Mouse (Mus musculus): ENCODE results near the gene Cplx2. TPM values are rescaled to one million over a fixed set of nuclear protein-coding genes. Genes with fewer than 3 reads are reported as not detected.
A peak's percentile ranks its signal among the peaks of the same experiment; 100 is the strongest.

Gene Cplx2
- polyA plus RNA-seq, 1 experiment from 2014 or later: 31.2 TPM

DNA sequence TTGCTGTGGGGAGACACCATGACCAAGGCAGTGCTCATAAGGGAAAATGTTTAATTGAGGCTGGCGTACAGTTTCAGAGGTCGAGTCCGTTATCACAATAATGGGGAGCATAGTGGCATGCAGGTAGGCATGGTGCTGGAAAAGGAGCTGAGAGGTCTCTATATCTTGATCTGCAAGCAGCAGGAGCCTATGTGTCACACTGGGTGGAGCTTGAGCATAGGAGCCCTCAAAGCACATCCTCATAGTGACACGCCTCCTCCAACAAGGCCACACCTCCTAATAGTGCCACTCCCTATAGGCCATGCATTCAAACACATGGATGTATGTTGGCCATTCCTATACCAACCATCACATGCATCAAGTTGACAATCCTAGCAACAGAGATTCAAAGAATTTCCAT, 43.9 kb downstream of the Cplx2 start:
- Histone ChIP-seq H3K27me3 (no peaks in the 10 kb centered on the region), H3K4me2 (no peak overlapping the region), H3K4me1 (replicated peaks) (peaks cover 27% of the 10 kb centered on the region), H3K27ac (replicated peaks) (no peak overlapping the region), H3K9ac (no peak overlapping the region), H3K36me3 (no peaks in the 10 kb centered on the region), H3K9me3 (no peaks in the 10 kb centered on the region), H3K4me3 (no peak overlapping the region)
- 93% methylated on average over 4 of the region's 4 CpGs for WGBS
- no peak for ATAC-seq (ENCODE audit: low FRiP score, low read depth)

DNA sequence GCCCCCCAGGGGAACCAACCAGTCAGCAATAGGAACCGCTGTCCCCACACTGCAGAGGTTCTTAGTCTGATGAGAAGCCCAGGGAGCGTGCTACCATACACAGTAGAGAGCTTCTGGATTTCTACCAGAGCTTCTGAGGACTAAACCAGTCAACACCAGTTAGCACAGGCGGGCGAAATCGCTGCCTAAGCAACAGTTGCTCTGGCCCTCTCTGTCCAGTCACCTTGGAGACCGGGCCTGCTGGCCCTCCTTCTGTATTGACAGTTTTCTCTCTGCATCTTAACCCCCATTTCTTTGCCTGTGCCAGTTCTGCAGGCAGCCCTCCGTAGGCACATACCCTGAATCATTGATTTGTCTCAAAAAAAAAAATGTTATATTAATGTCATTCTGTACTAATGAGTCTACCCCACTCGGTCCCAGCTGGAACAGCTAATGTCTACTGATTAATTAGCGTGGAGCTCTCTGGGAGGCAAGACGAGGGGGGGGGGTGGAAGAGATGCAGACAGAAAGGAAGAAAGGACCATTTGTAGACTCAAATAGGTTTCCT, 47.7 kb downstream of the Cplx2 start:
- H3K27ac ChIP-seq (replicated peaks): peak overlapping the region; percentile 63
- 40% methylated on average over 10 of the region's 10 CpGs for WGBS
- no peak overlapping the region for H3K4me3 ChIP-seq
- peaks cover 17% of the 10 kb centered on the region for H3K4me1 ChIP-seq (replicated peaks)
- no peaks in the 10 kb centered on the region for H3K27me3 ChIP-seq
- no peak overlapping the region for H3K9ac ChIP-seq
- no peaks in the 10 kb centered on the region for H3K36me3 ChIP-seq
- no peaks in the 10 kb centered on the region for H3K9me3 ChIP-seq
- H3K4me2 ChIP-seq: no peak overlapping the region
- peak; percentile 80 for ATAC-seq (ENCODE audit: low FRiP score, low read depth)

DNA sequence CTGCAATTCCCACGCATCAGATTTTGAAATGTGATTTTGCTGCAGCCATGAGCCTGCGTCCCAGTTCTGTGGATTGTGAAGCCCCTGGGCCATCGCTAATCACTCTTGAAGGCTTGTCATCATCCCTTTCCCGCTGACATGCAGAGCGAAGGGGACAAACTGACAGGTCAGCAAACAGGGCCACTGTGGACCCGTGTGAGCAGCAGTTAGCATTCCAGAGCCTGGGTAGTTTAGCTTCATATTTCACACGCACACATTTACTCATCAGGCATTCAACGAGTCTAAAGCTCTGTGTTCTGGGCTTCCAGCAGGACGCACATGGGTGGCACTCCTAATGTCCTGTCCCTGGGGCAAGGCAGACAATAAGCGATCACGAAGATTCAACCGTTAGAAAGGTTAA, 49.1 kb downstream of the Cplx2 start:
- Histone ChIP-seq H3K4me1 (replicated peaks) (peaks cover 25% of the 10 kb centered on the region), H3K9me3 (no peaks in the 10 kb centered on the region), H3K9ac (no peak overlapping the region), H3K4me2 (no peak overlapping the region), H3K27me3 (no peaks in the 10 kb centered on the region), H3K4me3 (no peak overlapping the region), H3K36me3 (no peaks in the 10 kb centered on the region), H3K27ac (replicated peaks) (no peak overlapping the region)
- 62% methylated on average over 12 of the region's 12 CpGs for WGBS
- ATAC-seq (ENCODE audit: low FRiP score, low read depth): no peak

DNA sequence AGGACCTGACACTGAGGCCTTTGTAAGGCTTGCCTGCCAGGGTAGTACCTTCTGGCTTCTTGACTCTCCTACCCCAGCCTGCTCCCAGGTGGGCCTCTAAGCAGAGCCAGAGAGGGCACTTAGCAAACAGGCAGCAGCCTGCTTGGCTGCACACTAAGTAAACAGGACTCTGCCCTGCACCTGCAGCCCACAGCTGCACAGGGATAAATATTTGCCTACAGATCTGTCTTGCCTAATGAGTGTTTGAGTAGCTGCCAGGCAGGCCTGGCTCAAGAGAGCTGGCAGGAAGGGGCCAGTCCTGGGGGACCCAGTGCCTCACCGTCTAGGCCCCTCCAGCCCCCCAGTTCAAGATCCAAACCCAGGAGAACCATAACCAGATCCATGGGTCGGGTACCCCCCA, 54.1 kb downstream of the Cplx2 start:
- peak overlapping the region; percentile 7; the same call in 1 of the 2 replicates for H3K27ac ChIP-seq (replicated peaks)
- H3K4me3 ChIP-seq: no peak overlapping the region
- WGBS: 29% methylated on average over 2 of the region's 2 CpGs
- H3K9me3 ChIP-seq: no peaks in the 10 kb centered on the region
- ATAC-seq (ENCODE audit: low FRiP score, low read depth): peak; percentile 74; the same call in 1 of the 2 replicates
- no peaks in the 10 kb centered on the region for H3K36me3 ChIP-seq
- peaks cover 14% of the 10 kb centered on the region for H3K4me1 ChIP-seq (replicated peaks)
- no peaks in the 10 kb centered on the region for H3K27me3 ChIP-seq
- no peak overlapping the region for H3K4me2 ChIP-seq
- no peak overlapping the region for H3K9ac ChIP-seq

DNA sequence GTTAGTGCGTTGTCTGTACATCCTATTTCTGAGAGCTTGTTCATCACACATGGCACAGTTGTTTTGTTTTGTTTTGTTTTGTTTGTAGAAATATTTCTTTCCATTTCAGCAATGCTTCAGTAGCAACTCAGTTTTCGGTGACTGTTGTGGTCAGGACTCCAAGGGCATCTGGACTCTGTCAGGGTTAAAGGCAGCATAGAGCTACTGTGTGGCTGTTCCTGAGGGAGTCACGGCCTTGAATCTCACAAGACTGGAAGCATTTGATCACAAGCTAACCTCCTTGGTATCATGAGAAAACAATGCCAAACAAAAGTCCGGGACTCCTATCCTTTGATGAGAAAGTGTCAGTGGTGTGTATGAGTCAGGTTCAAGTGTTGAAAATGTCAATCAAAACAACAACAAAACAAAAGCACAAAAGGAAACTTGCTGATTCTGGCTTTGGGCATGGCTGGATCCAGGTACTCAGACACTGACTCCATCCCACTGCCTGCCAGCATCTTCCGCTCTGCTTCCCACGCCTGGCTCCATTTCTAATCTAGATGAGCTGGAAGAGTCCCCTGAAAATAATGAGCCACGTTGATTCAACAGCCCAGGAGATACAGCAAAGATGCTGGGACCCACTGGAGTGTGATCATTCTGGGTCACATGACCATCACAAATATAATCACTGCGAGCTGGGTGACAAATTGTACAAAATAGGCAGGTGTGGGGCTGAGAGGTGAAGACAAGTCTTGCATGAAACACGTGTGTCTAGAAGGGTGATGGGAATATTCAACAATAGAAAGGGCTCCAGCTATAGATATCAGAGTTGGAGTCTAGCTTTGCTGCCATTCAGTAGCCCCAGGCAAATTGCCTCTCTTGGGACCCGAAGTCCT, 55.9 kb downstream of the Cplx2 start:
- peaks cover 12% of the 10 kb centered on the region for H3K4me1 ChIP-seq (replicated peaks)
- no peak overlapping the region for H3K27ac ChIP-seq (replicated peaks)
- H3K36me3 ChIP-seq: no peaks in the 10 kb centered on the region
- 77% methylated on average over 10 of the region's 10 CpGs for WGBS
- no peak for ATAC-seq (ENCODE audit: low FRiP score, low read depth)
- H3K27me3 ChIP-seq: no peaks in the 10 kb centered on the region
- H3K9ac ChIP-seq: no peak overlapping the region
- H3K9me3 ChIP-seq: no peaks in the 10 kb centered on the region
- no peak overlapping the region for H3K4me3 ChIP-seq
- H3K4me2 ChIP-seq: no peak overlapping the region

DNA sequence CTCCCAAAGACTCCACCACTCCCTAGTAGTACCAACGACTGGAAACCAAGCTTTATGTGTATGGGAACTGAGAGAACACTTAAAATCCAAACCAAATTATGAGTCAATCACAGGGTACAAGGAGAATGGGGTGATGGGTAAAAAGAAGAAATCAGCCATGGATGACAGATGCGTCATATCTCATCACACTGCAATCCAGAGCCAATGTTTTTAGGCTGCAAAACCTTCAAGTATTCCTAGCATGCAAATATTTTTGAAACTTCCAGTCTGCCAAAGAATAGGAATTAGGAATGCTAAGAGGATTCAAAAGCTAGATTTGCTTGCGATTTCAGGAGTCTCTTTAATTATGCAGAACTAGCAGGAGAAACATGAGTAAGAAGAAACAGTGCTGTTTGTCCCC, 57.6 kb downstream of the Cplx2 start:
- Histone ChIP-seq H3K4me3 (no peak overlapping the region), H3K4me2 (no peak overlapping the region), H3K36me3 (no peaks in the 10 kb centered on the region), H3K9me3 (no peaks in the 10 kb centered on the region), H3K27ac (replicated peaks) (no peak overlapping the region), H3K9ac (no peak overlapping the region), H3K27me3 (no peaks in the 10 kb centered on the region), H3K4me1 (replicated peaks) (peaks cover 12% of the 10 kb centered on the region)
- WGBS: 79% methylated on average over 3 of the region's 3 CpGs
- no peak for ATAC-seq (ENCODE audit: low FRiP score, low read depth)

DNA sequence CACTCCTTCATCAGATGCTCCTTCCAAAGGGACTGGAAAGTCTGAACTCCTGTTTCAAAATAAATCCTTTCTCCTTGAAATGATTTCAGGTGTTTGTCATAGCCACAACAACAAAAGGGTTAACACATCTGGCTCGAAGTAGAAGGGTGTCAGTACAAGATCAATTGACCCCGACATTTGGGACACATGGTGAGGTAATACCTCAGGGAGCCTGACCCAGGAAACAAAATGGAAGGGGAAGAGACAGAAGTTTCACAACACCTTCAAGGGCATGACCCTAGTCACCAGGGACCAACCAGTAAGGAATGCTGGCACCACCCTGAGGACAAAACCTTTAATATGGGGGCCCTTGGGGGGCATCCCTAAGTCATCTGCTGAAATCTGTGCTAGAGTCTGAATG, 58.9 kb downstream of the Cplx2 start:
- WGBS: 51% methylated on average over 2 of the region's 2 CpGs
- Histone ChIP-seq H3K36me3 (no peaks in the 10 kb centered on the region), H3K27ac (replicated peaks) (no peak overlapping the region), H3K4me2 (no peak overlapping the region), H3K4me3 (no peak overlapping the region), H3K27me3 (no peaks in the 10 kb centered on the region), H3K4me1 (replicated peaks) (peaks cover 5% of the 10 kb centered on the region), H3K9ac (no peak overlapping the region), H3K9me3 (no peaks in the 10 kb centered on the region)
- no peak for ATAC-seq (ENCODE audit: low FRiP score, low read depth)

DNA sequence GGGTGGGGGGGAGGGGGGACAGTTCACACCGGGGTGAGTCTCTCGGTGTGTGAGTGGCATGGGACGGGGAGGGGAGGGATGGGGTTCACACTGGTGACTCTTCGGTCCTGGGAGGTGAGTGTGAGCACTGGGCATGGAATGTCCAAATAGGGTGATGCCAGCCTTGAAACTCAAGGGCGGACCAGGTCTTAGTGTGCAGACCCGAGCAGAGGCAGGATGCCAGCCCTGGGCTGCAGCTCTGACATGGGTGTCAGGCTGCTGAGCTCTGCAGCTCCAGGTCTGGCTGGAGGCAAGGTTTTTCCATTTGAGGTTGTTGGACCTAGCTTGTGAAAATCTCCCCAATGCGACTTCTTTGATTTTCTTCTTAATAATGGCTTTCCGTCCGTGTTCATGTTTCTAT, 60.0 kb downstream of the Cplx2 start:
- ATAC-seq (ENCODE audit: low FRiP score, low read depth): no peak
- WGBS: 84% methylated on average over 9 of the region's 9 CpGs
- Histone ChIP-seq H3K27ac (replicated peaks) (no peak overlapping the region), H3K36me3 (no peaks in the 10 kb centered on the region), H3K4me1 (replicated peaks) (no peaks in the 10 kb centered on the region), H3K4me3 (no peak overlapping the region), H3K9me3 (no peaks in the 10 kb centered on the region), H3K9ac (no peak overlapping the region), H3K4me2 (no peak overlapping the region), H3K27me3 (no peaks in the 10 kb centered on the region)

Other genes with a start within 250 kb of the Cplx2 start
- gene Hrh2, start 179.2 kb upstream of the Cplx2 start, polyA plus RNA-seq (2015; fragmentation: Nextera tagmentation; extraction: Ambion mirVana): 0.65 and 0.96 TPM in 2 replicates
- gene Thoc3, start 97.5 kb downstream of the Cplx2 start, polyA plus RNA-seq (2015; fragmentation: Nextera tagmentation; extraction: Ambion mirVana): 97.1 and 102 TPM in 2 replicates
- gene Simc1, start 132.4 kb downstream of the Cplx2 start, polyA plus RNA-seq (2015; fragmentation: Nextera tagmentation; extraction: Ambion mirVana): 22.4 and 24.2 TPM in 2 replicates
- 249 and 256 TPM in 2 replicates for gene 4833439L19Rik, start 194.1 kb downstream of the Cplx2 start, polyA plus RNA-seq (2015; fragmentation: Nextera tagmentation; extraction: Ambion mirVana)
- gene Arl10, start 203.7 kb downstream of the Cplx2 start, polyA plus RNA-seq (2015; fragmentation: Nextera tagmentation; extraction: Ambion mirVana): 105 and 111 TPM in 2 replicates
- gene Nop16, start 218.7 kb downstream of the Cplx2 start, polyA plus RNA-seq (2015; fragmentation: Nextera tagmentation; extraction: Ambion mirVana): 58.0 and 62.0 TPM in 2 replicates
- 255 and 261 TPM in 2 replicates for gene Higd2a, start 218.9 kb downstream of the Cplx2 start, polyA plus RNA-seq (2015; fragmentation: Nextera tagmentation; extraction: Ambion mirVana)
- 206 and 226 TPM in 2 replicates for gene Cltb, start 240.0 kb downstream of the Cplx2 start, polyA plus RNA-seq (2015; fragmentation: Nextera tagmentation; extraction: Ambion mirVana)